Mouse (Mus musculus) thymus, postnatal 4 days (tissue): ENCODE measurements at regions not wholly inside any gene's neighbourhood (a gene's known extent, or its start where the extent isn't known, plus 50 kb on each side); places are given as distances from the start of the nearest gene placed in this dataset.

Source experiments
- DNase-seq: peaks from one replicate; pipeline ENCODE4 v3.0.0; 2021

DNA sequence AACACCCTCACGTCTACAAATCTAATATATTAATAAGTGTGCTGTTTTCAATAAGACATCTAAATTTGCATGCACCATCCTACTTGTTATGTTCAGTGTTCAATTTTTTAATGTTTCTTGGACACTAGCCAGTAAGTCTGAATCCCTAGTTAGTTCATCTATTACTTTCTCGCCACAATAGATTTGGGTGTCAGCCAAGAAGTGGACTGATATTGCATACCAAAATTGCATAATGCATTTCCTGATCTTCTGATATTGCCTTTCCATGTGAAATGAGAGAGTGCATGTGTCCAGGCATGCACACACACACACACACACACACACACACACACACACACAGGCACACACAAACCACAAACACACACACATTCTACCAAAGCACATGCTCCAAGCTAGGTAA lies 874.9 kb downstream of the 5730522E02Rik start:
- no peak for DNase-seq

DNA sequence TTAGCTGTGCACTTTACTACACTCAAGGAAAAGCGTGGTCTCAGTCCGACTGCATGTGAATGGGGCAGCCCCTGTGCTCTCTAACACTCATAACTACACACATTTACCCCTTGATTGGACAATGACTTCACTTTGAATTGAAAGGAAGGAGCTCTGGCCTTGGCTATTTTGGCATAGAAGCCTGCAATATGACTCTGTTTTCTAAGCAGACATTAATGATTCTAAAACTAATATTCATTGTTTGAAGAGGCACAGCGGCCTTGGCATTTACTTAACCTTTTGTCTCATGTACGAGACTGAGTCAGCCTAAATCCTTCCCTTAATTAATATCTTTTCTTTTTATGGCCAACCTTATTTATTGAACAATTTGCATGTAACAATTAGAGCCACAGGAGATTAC lies 879.9 kb downstream of the 5730522E02Rik start:
- no peak for DNase-seq

DNA sequence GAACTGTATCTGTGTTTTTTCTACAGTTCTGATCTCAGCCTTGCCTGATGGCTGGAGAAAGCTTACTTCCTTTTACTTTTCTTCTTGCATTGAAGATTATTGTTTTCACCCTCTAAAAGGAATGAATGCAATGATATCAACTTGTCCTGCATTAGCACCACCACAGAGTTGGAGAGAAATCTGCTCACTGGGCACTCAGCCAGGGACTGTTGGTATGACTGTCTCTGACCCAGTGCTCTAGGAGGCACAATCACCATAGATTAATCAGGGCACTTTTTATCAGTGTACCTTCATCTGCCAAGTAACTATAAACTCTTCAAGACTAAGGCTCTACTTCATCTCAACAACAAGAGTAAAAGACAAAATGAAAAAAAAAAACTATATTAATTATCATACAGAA lies 888.1 kb downstream of the 5730522E02Rik start:
- no peak for DNase-seq

DNA sequence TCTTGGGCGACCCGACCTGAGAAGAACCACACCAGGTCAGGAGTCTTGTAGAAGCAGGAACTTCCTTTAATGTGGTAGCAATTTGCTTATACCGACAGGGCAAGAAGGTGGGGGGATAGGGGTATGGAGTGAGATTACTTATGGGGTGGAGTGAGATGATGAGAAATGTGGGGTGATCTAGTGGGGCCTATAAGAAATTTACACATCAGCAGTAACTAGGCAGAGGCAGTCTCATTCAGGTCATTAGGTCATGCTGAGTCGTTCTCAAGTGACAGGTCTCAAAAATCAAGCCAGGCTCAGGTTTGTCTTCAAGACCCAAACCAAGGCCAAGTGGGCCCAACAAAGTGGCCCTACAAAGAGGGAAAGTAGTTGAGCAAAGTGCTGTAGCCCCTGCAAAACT lies 889.1 kb downstream of the 5730522E02Rik start:
- no peak for DNase-seq

DNA sequence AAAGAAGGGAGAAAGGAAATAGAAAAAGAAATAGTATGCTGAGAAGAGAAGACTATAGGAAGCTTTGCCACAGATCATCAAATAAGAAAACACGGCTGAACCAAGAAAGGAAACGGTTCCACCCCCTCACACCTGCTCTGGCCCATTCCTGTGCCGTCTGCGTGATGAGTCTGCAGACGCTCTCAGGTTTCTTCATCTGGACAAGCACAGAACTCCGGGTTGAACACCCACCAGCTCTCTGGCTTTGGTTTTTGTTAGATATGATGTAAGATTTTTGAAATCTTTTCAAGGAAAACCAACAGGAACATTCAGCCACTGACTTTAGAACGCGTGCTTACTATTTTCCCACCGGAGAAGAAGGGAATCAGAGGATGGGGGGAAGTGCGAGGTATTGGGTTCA lies 895.9 kb downstream of the 5730522E02Rik start:
- no peak for DNase-seq

DNA sequence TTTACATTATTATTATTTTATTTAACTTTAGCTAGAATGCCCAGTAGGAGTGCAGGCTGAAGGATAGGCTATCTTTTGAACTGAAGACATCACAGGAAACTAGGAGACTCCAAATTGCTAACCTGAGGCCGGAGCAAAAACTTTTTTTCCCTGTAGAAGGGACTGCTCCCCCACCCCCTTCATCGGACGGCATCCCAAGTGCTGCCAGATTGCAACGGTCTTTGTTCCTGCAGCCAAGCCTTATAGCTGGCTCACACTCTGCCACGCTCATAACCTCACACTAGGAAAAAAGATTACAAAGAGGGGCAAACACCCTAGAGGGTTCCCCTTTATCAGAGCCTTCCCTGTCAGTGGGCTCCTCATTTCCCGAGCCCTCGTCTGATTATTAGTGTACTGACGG lies 896.7 kb downstream of the 5730522E02Rik start:
- DNase-seq: no peak

DNA sequence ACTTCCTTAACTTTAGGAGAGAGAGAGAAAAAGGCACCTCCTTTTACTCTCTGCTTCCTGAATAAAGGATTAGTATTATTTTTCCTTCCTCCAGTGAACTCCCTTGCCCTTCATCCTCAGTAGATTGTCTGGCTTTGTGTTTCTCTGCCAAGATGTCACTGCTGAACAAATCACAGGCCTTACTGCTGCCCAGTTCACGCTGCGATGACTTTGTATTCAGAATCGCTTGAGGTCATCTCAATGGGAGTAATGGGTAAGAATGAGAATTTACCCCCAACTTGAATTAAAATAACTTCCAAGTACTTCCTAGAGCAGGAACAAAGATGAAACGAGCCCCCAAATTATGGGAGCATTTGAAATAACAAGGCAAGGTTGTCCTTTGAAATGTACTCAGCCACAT lies 897.3 kb downstream of the 5730522E02Rik start:
- no peak for DNase-seq

DNA sequence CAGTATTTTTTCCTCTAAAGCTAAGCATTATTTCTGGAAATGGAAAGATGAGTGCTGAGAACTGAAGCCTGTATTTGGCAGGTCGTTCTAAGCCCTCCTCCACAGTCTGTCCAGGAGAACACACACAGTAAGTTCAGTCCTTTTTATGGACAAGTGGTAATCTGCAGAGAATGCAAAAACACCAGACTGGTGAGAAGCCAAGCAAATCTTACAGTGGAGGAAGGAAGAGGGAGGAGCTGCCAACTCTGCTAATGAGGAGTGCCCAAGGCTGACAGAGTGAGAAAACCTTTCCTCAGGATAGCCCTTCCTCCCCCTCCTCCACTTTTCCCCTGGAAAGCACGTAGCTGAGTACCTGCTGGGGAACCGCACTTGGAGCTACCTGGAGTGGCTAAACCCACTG lies 899.8 kb downstream of the 5730522E02Rik start:
- no peak for DNase-seq

DNA sequence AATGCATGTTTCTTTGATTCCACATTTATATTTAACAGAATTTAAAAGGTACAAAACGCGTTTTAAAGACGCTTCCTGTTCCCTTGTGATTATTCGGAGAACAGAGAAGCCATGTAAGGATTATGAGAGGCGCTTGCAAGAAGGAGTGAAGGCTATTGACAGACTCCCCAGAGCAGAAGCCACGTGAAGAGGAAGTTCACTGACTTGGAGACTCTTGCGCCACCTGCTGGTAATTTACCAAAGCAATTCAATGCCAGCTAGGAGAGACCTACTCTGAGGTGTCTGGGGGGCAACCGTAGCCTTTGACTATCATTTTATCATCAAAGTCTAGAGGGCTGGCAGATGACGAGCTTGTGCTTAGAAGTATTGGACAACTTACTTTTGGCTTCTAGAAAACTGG lies 909.4 kb downstream of the 5730522E02Rik start:
- peak; percentile 77 for DNase-seq

DNA sequence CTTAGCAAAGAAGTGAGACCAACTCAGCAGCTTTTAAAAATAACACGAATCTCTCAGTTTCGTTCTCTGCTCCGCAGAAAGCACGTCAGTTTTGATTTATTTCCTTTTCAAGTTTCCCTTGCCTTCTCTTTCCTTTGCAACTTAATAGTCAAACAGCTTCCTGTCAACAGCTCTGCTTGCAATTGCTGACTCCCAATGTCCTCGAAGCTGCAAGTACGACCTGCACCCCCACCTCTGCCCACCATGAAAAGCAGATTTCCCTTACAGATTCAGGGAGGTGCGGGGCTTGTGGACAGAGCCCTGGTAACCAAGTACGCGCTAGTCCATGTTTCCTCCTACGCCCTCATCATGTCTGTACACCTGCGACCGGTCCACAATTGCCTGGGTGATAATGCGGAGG lies 922.2 kb downstream of the 5730522E02Rik start:
- DNase-seq: no peak

DNA sequence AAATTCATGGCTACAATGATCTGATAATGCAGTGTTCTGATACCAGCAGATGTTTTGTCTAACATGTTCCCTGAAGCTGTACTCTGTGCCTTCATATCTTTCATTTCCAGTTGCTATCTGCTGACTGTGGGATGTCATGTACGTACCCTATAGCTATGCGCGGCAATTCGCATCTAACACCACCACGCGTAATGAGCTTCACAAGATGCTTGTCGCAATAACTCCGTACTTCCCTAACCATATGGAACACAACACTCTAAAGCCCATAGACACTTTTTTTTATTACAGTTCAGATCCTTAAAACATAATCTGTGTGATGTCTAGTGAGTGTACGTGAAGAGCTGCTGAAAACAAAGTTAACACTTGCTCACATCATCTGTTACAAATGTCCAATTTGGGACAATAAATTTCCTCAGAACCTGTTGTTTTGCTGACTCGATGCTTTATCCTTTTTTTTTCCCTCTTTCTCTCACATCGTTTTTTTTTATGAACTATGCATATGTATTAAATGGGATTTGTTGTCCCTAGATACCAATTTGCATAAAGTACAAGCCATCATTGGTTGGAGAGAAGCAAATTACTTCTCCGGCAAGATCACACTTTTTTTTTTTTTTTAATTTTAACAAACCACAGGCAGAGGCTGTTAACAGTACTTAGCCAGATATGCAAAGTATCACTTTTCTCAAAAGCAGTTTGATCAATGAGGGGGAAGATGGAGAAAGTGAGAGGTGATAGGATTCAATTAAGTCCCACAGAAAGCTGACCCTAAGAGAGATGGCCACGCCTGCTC lies 922.9 kb downstream of the 5730522E02Rik start:
- no peak for DNase-seq

DNA sequence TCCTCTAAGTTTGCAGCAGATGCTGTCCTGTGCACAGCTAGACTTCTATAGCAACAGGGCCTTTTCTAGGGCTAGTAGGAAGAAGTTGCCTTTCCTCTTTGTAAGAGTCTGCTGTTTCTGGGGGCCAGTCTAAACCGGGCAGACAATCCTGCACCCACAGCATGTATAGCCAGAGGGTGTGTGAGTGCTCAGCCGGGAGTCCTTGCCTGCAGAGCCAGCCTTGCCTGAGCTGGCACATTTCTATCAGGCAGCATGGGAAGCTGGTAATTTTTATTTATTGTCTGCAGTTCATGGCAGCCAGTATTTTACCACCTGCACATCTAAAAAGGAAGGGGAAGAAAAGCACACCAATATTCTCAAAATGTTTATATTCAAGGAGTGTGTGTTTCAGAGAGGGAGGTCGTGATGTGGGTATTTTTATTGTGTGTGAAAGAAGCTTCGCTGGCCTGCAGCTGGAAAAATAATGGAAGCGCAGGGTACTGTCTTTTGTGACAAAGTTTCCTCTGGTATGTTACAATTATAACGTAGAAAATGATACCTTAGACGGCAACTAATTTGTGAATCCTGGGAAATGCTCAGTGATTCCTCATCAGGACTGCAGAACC lies 940.5 kb downstream of the 5730522E02Rik start:
- no peak for DNase-seq

DNA sequence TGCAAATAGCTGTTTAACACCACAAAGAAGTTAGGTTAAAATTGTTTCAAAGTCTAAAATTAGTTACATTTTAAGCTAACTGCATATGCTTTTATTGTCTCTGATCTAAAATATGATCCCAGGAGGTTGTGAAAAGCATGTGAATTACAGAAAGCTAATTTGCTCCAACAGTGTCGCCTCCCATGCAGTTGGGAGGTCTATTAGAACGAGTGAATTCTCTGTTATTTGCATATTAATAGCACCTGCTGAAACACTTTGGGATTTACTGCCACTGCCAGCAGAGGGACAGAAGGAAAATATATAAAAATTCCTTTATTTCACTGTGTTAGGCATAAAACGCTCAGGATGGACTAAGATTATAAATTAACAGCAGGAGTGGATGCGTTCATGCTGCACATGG lies 947.7 kb downstream of the 5730522E02Rik start:
- DNase-seq: no peak

DNA sequence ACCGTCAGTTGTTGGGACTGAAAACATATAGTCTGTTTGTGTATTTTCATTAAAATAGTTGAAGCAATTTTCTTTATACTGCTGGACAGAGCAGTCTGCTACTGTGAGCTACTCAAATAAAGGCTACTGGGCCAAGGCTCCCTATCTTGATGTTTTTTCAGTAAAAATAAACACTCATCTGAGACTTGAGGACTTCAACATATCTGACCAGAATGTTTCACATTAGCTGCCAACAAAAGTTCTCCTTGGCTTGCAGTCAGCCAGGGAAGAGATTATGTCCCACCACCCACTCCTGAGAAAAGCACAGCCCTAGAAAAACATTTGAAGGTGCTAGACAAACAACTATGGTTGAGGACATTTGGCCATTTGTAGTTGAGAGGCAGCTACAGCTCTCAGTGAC lies 950.9 kb downstream of the 5730522E02Rik start:
- DNase-seq: no peak

DNA sequence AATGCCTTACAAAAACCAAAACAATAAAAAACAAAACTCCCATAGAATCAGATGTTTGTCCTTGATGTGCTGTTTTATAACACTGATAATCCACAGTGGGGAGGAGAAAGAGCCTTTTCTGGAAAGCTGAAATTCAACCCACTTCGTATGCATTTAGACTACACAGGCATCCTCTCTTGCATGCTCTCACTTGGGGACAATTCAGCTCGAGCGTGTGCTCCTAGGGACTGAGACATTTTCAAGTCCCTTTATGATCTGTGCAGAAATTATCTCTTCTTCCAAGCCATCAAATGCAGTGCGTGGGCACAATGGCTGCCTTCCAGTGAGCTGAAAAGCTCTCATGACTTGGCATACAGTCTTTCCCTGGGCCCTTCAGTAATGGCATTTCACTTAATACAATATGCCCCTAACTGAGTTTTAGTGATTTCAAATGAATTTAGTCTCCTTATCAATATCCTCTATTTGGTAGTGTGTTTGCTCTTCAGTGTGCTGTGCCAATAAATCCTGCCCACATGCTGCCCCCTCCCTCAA lies 977.1 kb downstream of the 5730522E02Rik start:
- DNase-seq: no peak
